Mouse (Mus musculus) central nervous system, embryonic 11.5 days (tissue): ENCODE measurements around the gene Bfsp2. TPM values are rescaled to one million over a fixed set of nuclear protein-coding genes. Genes with fewer than 3 reads are reported as not detected.

ENCODE experiments used
- polyA plus RNA-seq: library from polyadenylated mRNA; depleted of rRNA; stranded (reverse); fragments of >200 nt; gene quantifications from 2 replicates; pipeline ENCODE4 v1.2.3, GENCODE M21; 2012; rRNA removed

Bfsp2 gene
- polyA plus RNA-seq = 0.99 and 1.2 TPM in 2 replicates

GRCm38 (mm10) chr9:103480044-103480576 lies at the start of gene Bfsp2:
Gene Bfsp2, minus strand, starts transcription at chr9:103480420.

Other genes with a start within 250 kb of the Bfsp2 start
- gene Trf, start 250.0 kb downstream of the Bfsp2 start, polyA plus RNA-seq = 53.0 and 123 TPM in 2 replicates
- gene 1300017J02Rik, start 175.3 kb downstream of the Bfsp2 start, polyA plus RNA-seq = 4.1 and 4.9 TPM in 2 replicates
- 108 and 145 TPM in 2 replicates for gene Topbp1, start 175.2 kb downstream of the Bfsp2 start, polyA plus RNA-seq
- 126 and 132 TPM in 2 replicates for gene Cdv3, start 114.6 kb downstream of the Bfsp2 start, polyA plus RNA-seq